Mouse (Mus musculus): Measurements from ENCODE around the gene Alpk1. TPM values are rescaled to one million over a fixed set of nuclear protein-coding genes. Genes with fewer than 3 reads are reported as not detected.
"Not testable (repeated sequence)": the region's sequence is repeated elsewhere in the genome, so short reads cannot be mapped to it uniquely, and the experiment has no call there.

The Alpk1 gene
- total RNA-seq, 2 experiments from 2014 or later, result 1.9 to 2.1 TPM

DNA sequence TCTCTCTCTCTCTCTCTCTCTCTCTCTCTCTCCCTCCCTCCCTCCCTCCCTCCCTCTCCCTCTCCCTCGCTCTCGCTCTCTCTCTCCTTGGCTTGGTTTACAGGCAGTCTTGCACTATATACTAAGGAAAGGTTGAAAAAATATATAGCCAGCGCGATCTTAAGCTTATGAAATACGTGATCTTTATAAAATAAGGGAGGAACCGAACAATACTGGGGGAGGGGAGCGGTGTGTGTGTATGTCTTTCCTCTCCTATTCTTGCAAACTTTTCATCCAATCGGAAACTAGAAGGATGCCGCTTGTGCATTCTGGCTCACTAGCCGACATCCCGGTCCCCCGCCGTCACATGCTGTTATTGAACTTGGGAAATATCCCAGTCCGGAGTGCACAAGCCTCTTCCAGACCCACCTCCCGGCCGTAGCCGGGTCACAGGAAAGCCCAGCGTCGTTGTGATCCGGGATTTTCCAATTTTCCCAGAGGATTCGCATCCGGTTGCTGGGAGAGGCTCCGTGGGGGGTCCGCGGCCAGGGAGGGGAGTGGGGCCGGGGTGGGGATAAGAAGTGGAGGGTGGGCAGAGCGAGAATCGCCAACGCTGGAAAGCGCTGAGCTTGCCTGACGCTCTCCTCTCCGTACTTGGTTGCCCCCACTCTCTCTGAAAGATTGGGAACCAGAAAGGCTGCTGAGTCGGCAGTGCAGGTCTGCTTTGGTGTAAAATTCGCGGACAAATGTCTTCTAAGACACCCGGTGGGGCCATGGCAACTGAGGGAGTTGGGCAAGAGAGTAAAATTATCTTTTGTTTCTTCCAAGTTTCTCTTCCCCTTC, 10.1 kb upstream of the Alpk1 start:
- no peak for DNase-seq (ENCODE audit: low spot score)

DNA sequence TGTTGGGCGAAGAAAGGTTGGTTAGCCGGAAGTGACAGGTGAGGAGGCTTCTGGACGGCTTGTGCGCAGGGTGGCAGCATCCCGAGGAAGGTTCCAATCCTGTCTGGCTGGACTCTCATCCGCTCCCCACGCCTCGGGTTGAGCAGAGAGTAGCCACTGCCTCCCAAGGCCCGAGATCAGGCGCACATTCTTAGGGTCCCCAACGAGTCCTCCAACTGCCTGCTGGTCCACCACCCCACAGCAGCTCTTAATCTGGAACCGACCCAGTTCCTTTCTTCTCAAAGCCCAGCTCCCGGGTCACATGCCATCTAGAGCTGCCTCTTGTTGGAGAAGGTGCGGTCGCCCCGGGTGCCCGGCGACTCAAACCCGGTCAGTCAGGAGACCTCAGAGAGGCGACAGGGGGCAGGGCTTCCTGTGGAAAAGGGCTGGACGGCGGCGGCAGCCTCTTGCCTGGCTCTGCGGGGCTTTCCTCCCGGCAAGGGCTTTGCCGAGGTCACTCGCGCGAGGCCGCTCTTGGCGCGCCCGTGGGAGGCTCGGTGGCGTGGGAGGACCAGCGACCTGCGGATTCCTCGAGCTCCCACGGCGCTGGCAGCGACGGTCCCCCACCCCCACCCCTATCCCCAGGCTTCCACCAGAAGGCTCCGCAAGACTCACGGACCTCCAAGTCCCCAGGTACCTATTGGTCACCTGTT, 9.3 kb upstream of the Alpk1 start, which contains the start of gene Tifa:
Gene Tifa (plus strand): TSS at position 306 of the 692 bp plus-strand sequence.
- DNase-seq (ENCODE audit: low spot score), result peak; percentile 51

DNA sequence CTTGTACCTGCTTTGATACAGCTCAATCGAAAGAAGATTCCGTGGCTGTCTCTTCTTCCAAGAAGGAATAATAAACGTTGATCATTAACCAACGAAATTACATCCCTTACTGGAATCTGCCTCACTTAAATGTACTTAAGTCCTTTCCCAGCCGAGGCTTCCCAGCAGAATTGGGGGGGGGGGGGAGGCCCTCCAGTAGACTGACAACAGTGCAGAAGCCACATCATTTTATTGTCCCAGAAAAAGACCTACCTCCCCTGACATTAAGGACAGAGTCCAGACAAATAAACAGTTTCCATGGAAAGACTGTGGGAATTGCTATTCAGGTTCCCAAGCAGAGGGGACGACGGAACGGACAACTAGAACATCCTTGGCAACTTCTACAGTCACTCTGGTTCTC, 8.6 kb upstream of the Alpk1 start:
- no peak for DNase-seq (ENCODE audit: low spot score)

DNA sequence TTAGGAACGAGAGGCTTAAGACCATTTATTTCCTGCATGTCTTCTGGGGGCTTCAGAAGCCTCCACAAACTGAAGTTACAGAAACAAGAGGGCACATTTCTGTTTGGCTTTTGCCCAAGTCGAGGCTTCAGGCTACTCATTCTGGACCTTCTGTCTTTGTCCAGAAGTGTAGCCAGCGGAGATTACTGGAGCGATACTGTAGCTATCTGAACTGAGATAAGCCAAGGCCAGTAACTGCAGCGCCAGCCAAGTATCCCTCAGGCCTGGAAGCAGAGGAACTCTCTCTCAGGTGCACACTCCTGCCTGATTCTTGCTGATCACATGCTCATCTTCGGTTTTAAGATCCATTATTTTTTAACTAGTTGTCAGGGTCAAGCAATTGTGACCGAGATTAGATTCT, 7.7 kb upstream of the Alpk1 start:
- DNase-seq (ENCODE audit: low spot score), result no peak

DNA sequence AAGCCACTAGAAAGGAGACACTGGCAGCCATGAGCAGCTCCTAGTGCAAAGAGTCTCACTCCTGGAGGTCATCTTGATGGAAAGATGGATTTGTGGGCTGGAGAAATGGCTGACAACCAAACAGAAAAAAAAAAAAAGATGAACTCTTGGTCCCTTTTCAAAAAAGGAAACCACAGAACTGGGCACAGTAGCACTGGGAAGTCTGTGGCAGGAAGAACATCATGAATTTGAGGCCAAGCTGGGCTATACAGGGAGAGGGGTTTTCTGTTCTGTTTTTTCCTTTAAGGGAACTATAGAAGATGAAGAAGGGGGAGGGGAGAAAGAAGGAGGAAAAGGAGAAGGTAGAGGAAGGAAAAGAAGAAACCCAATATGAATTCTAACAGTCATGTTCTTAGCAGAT, 6.7 kb upstream of the Alpk1 start:
- no peak for DNase-seq (ENCODE audit: low spot score)

DNA sequence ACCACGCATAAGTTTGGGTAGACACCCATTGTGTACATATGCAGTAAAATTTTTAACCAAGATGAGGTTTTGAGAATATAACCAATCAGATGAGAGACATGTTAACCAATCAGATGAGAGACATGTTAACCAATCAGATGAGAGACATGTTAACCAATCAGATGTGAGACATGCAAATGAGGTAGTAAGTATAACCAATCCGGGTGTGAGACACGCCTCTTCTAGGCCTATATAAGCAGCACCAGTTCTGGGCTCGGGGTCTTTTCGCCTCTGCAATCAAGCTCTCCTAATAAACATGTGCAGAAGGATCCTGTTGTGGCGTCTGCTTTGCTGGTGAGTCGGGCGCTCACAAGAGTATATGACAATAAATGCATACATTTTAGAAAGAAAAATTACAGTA, 3.4 kb upstream of the Alpk1 start:
- DNase-seq (ENCODE audit: low spot score), result not testable (repeated sequence)

DNA sequence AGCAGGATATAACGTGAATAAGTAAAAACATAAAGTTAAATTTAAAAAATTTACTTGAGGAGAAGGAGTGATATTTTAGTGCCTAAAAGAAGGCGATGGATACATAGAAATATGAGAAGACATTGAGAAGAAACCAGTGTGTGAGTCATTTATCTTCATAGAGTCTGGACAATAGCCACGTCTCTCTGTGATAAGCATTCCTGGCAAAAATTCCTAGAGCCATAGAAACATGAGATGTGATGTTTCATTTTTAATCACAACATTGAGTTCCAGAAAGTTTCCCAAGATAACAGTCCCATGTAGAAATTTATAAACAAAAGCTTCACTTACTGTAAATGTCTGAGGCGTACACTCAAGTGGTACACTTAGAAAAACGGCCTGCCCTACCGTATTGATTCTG, 2.6 kb upstream of the Alpk1 start:
- DNase-seq (ENCODE audit: low spot score), result no peak

DNA sequence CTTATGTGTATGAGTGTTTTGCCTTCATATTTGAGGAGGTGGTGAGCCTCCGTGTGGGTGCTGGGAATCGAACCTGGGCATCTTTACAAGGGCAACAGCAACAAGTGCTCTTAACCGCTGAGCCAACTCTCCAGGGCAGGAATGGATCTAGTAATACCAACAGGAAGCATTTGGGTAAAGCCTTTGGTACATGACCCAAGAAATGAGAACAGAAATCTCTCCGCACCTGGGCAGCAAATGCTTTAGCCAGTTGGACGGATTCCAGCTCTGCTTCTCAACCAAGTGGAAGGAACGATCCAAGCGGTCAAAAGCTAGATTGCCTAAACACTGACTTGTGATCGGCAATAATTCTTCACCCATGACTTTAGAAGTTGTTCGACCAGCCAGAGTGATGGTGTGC, 594 bp upstream of the Alpk1 start:
- DNase-seq (ENCODE audit: low spot score), result no peak

DNA sequence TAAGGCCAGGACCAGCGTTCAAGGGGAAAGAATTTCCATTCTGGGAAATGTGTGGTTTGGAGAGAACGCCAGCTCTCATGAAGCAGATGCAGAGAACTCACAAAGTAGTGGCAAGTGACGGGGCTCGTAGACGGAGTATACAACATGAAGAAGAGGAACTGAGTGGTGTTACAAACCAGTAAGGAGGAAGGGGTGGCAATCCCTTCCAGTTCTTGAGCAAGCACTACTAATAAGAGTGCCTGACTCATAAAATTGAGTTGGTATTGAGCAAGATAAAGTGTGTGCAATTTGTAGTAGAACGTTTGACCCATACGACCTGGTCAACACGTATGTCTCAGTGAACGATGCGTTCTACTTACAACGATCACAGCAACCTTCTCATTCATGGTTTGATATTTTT, 11.2 kb downstream of the Alpk1 start:
- no peak for DNase-seq (ENCODE audit: low spot score)

DNA sequence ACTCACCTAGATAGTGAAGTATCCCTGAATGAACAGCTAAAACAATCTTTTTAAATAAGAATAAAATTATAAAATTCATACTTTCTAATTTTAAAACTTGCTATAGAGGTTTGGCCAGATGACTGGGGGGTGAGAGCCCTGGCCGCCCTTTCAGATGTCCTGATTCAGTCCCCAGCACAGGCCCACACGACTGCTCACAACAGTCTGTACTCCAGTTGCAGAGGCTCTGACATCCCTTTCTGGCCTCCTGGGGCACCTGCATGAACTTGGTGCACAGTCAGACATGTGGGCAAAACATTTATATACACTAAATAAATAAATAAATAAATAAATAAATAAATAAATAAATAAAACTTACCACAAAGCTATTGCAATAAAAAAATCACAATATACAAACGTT, 14.4 kb downstream of the Alpk1 start:
- DNase-seq (ENCODE audit: low spot score), result no peak

DNA sequence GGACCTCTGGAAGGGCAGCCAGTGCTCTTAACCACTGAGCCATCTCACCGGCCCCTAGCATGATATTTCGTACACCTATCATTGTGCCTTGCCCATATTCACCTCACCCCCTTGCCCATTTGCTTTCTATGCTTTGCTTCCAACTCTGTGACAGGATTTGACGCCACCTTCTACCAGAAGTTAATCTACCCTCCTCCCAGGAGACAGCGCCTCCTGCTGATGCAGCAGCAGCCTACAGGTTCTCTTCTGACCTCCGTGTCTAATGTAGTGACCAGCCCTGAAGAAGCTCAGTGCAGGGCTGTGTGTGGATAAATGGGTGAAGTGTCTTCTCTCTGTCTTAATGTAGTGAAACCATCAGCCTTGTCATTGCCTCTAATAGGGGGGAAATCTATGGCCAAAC, 15.8 kb downstream of the Alpk1 start:
- no peak for DNase-seq (ENCODE audit: low spot score)

DNA sequence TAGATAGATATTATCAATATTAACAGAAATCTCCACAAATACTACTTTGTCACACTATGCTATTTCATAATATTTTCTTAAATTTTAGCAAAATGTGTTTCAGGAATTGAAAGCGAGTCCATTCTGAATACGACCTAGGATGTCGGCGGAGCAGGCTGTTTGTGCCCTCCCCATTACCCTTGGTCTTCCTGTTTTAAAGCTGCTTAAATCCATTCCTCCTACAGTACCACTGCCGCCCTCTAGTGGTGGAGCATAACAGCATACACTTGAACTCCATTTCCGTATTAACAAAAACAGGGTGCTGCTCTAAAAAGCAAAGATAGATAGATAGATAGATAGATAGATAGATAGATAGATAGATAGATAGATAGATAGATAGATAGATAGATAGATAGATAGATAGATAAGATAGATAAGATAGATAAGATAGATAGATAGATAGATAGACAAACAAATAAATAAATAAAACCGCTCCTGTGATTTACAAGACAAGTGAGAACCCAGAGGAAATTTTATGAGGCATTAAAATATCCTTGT, 17.2 kb downstream of the Alpk1 start:
- peak; percentile 78 for DNase-seq (ENCODE audit: low spot score)

DNA sequence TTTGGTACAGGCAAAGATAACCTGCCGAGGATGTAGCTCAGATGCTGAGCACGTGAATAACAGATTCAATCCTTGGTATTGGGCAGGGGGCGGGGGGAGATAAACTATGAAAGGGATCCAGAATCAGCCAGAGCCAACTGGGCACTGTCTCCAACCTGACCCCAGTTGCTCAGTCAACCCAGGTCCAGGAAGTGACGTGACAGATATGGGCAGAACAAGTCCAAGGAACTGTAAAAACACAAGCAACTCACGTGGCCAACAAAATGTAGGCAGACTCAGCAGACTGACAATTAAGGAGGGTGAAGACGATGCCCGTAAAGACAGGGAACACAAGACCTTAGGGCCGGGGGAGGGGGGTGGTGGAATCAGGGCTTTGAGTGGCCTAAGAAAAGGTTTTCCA, 17.9 kb downstream of the Alpk1 start:
- DNase-seq (ENCODE audit: low spot score), result no peak

DNA sequence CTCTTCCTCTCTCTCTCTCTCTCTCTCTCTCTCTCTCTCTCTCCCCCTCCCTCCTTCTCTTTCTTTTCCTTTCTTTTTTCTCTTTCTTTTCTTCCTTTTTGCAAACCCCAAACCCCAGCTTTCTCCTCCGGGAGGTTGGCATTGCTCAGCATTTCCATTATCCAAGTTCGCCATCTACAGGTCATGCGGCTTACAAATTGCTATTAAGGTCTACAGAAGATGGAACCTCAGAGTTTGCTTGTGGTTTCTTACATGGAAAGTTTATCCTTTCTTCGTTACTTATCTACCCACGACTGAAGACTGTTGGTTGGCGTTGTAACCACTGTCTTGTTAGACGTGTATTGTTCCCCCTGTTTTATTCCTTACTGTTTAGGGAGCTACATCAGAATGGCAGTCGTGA, 21.1 kb downstream of the Alpk1 start:
- peak; percentile 24 for DNase-seq (ENCODE audit: low spot score)

DNA sequence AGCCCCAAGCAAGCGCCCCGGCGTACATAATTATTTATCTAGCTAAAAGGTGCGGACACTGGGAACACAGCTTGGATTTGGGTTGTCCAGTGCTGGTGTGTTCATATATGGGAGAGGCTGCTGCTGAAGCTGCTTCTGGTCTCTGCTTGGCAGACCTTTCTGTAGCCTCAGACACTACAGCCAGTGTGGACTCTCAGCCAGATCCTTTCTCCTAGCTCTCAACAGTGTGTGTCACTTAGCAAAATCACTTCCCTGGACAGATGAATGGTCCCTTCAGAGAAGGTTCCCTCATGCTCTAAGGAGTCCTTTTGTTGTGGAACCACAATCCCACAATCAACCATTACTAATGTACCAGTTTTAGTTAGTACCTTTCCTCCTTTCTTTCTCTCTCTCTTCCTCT, 21.5 kb downstream of the Alpk1 start:
- no peak for DNase-seq (ENCODE audit: low spot score)

DNA sequence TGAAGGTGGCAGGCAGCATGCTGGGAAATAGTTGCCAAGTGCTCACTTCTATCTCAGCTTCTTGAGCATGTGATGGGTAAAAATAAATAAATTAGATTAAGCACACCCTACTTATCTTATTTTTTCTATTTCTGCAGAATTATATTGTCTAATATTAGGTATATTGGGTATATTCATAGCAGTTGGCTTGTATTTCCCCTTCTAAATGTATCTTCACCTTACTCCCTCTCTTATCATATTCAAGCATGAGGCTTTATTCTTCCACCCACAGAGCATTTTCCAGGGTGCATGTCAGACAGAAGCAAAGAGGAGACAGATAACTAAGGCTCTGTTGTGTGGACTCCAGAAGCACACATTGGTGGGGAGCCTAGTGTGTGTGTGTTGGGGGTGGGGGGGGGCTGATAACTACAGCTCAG, 22.4 kb downstream of the Alpk1 start:
- DNase-seq (ENCODE audit: low spot score), result no peak

DNA sequence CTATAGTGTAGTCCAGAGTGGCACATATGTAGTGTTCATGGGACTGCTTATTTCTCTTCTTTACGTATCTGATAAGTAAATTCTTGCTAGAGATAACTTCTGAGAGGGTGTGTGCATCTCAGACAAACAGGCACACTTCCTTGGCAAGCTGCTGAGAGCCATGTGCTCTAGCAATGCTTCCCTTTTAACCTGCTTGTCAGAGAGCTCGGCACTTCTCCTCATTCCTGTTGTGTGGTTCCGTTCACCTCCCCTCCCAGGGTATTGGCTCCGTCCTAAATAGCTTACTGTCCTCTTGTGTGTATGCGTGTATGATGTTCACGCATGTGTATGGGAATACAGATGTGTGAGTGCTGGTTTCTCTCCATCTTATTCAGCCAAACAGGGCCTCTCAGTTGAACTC, 23.9 kb downstream of the Alpk1 start:
- no peak for DNase-seq (ENCODE audit: low spot score)

DNA sequence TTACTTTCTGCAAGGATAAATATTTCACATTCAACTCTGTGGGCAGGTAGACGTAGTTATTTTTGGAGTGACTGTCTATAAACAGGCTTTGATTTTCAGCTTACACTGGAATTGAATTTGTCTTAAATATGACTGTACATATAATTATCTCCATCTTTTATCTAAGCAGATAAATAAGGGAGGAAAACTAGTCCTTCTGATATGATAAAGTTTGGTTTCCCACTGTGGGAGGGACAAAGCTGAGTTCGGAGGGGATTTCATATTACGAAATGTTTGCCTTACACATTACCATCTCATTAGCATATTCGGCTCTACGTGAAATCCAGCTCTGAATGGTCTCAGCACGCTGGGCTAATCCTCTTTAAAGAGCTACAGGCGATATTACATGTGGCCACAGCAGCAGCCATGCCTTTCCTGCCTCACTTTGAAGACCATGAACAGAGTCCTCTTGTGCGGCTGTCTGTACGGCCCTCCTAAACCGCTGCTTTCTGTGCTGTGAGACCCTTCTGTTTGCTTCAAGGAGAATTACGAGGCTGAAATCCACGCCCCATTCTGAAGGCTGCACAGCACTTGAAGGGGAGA, 30.3 kb downstream of the Alpk1 start:
- no peak for DNase-seq (ENCODE audit: low spot score)

DNA sequence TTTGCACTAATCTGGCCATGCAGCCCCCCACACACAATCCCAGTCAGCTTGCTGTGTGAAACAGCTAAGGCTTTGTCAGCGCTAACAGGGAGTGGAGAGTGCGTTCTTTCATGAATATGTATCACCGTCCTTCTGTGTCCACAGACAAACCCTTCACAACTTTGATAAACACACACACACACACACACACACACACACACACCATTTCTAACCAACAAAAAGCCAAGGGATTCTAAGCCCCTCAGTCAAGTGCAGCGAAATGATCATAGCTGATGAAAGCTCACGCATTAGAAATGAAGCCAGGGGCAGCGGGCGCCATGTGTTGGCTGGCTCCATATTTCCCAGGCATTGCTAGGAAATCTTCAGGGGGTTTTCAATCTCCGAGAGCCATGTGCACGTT, 31.1 kb downstream of the Alpk1 start:
- no peak for DNase-seq (ENCODE audit: low spot score)

DNA sequence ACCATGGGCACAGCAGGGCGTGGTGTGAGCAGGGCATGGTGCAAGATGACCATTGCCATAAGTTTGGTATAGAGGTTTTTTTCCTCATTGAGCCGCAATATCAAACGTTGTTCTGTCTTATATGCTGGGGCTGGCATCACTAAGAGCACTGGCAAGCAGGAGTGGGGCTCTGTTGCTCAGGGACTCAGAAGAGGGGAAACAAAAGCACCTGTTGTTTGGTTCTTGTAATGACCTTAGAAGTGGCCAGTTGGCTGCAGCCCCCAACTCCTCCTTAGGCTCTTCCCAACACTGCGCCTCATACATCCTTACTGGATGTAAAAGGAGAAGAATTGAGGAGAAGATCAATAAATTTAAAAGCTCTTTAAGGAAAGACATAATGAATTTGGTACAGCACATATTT, 31.7 kb downstream of the Alpk1 start:
- no peak for DNase-seq (ENCODE audit: low spot score)

DNA sequence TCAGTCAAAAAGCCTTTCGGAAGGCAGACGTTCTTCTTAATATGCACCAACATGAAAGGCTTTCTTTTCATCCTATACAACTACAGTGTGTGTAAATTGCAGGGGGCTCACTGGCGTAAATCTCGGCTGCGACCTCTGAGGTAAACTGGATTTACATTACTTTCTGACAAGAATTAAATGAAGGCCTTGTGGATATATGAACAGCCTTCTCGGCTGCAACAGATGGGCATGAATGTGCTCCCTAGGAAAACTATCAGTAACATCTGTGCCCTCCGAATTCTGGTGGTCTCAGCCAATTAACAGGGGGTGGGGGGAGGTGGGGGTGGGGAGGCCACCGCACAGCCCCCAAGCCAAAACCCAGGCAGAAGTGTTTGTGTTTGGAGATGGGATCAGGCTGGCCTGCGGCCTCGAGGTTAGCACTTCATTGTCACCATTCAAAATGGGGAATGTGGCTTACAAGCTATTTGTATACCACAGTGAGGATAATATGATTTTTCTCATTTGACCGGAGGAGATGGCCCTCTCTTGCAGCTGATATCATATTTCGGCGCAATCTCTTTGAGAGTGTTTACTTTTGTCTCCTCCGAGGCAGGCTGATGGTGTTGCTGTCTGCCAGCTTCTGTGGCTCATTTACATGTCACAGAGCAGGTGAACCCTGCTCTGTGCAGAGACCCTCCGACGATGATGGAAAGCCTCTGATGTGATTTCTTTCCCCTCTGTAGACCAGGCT, 34.3 kb downstream of the Alpk1 start:
- DNase-seq (ENCODE audit: low spot score), result no peak

DNA sequence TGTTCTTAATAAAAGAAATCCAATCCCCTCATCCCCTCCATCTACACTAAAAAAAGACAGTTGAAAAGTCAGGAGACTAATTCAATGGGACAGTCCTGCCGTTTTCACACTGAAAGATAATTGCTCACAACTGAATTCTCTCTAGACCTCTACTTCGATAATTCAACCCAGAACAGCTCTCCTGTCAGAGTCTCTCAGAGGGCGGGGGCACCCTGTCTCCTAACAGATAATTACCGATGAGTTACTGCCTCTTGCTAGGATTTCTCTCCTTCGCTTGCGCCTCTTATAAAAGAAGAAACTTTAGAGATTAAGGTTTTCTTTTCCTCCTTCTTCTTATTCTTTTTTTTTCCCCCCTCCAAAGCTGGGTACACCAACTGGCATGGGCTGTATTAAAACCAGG, 34.8 kb downstream of the Alpk1 start:
- no peak for DNase-seq (ENCODE audit: low spot score)
